Mouse (Mus musculus) kidney, postnatal 10 days (tissue): ENCODE results near the gene Klk15.
"Not testable (repeated sequence)": the region's sequence is repeated elsewhere in the genome, so short reads cannot be mapped to it uniquely, and the experiment has no call there.

Source experiments
- DNase-seq: peaks from one replicate; pipeline ENCODE4 v3.0.0; 2021; ENCODE audit warnings: mixed read lengths

Gene Klk15

GRCm38 (mm10) chr7:43933440-43933839 is at the start of gene Klk15:
Klk15 (plus strand) TSS chr7:43933740.
- DNase-seq = no peak

GRCm38 (mm10) chr7:43891365-43891764 is 42.2 kb upstream of the Klk15 start:
- DNase-seq = no peak

DNA sequence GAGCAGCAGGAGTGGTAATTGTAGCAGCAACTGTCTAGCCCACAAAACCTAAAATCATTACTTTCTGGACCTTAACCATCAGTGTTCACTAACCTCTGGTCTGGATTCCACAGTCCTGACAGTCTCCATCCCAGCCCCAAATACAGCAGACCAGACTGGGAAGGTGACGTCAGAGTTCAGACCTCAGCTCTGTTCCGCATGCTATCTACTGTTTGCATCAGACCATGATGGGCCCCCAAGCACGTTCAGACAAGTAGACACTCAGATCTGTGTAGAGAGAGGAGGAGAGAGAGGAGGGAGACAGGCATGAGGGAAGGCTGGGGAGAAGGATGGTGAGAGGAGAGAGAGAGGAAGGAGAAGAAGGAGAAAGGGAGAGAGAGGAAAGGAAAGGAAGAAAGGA is 41.8 kb upstream of the Klk15 start:
- DNase-seq = no peak

DNA sequence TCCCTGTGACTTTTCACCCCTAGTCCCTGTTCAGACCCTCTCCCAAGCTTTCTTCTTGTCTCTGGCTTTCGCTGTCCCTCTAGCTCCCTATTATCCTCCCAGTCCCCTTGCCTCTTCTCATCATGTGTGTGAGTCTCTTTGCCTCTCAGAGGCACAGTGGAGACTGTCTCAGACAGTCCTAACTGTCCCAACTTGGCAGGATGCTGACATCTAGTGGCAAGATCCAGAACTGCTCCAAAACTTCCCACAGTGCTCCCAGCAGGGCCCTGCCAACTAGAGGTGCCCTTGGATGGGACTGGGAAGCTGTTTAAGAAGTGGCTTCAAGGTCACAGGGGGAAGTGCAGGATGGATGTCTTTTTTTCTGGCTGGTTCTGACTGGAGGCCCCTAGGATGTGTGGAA is 38.7 kb upstream of the Klk15 start:
- peak; percentile 91 for DNase-seq

- DNase-seq = peak; percentile 20
These were observed 18.7 kb upstream of the Klk15 start for GRCm38 (mm10) chr7:43914821-43915220.

- no peak for DNase-seq
These were observed 15.1 kb upstream of the Klk15 start for GRCm38 (mm10) chr7:43918426-43918825.

- DNase-seq = no peak
These were observed 14.7 kb upstream of the Klk15 start for GRCm38 (mm10) chr7:43918871-43919270.

GRCm38 (mm10) chr7:43919559-43920451 is 13.7 kb upstream of the Klk15 start:
- peak; percentile 82 for DNase-seq

DNA sequence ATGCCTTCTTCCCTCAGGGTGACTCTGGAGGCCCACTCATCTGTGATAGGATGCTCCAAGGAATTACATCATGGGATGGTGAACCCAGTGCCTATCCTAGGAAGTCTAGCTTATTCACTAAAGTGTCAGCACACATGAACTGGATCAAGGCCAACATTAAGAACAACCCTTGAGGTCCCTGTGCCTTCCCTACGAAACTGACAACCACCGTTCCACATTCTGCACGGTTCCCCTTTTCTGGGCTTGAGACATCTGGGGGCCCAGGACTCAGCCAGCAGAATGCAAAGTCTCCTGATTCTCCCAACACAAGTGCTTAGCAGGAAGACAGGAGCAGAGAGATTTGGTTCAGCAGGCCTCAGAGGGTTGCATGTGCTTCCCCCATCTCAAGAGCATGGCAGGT is 13.0 kb upstream of the Klk15 start:
- no peak for DNase-seq

DNA sequence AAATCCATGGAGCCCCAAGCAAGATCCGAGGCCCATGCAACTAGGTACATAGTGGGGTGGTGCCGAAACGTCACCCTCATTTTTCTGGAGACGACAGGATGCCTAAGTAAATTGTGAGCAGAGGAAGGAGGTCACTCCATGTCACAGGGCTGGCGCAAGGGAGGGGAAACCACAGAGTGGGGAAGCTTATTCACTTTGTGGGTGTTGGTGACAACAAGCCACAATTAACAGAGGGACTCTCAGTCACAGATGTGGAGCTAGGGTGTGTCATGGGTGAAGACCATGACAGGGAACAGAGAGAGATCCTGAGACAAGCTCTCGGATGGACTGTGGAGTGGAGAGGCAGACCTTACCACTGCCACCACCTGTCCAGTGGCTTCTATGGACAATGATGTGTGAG is 12.5 kb upstream of the Klk15 start:
- DNase-seq = no peak

DNA sequence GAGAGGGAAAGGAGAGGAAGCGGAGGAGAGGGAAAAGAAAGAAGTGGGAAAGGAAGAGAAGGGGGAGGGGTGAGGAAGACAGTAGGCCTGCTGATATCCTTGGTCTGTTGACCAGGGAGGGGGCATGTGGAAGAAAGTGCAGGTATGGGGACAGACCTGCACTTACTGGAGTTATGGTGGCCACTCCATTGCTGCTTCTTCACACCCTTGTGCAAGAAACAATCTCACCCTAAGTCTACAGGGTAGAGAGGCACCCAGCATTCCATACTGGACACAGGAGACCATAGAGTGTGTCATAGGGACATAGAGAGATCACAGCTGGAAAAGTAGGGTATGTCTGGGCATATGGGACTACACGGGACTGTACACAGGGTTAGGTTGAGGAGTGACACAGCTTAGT is 11.6 kb upstream of the Klk15 start:
- no peak for DNase-seq

DNA sequence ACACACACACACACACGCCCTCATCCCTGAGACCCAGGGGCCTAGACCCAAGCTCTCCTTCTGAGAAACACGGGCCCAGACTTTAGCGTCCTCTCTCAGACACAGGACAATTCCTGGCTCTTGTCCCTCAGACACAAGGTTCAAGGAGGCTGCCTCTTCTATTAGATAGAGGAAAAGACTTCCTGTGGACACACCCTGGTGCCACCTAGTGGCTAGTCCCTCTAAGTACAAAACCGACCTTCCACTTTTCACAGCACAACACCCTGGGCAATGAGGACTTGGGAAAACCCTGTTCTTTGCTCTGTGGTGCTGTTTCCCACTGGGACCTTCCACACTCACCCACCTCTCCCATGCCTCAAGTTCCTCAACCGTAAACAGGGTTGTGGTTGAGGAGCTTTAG is 7.6 kb upstream of the Klk15 start:
- no peak for DNase-seq

DNA sequence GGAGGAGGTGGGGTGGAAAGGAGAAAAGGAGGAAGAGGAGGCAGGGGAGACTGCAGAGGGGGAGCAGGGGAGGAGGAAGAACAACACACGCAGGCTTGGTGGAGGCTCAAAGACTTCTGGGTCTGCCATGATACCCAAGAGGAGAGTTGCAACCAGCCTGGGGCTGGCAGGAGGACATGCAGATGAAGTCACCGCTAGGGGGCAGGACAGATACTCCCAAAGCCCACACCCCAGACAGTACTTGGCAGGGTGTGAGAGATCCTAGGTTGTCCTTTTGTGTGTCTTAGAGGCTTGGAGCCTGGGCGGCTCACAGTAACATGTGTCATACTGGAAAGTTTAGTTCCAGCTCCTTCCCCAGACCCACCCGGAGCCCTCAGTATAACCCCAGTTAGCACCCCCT is 5.0 kb upstream of the Klk15 start:
- peak; percentile 53 for DNase-seq

DNA sequence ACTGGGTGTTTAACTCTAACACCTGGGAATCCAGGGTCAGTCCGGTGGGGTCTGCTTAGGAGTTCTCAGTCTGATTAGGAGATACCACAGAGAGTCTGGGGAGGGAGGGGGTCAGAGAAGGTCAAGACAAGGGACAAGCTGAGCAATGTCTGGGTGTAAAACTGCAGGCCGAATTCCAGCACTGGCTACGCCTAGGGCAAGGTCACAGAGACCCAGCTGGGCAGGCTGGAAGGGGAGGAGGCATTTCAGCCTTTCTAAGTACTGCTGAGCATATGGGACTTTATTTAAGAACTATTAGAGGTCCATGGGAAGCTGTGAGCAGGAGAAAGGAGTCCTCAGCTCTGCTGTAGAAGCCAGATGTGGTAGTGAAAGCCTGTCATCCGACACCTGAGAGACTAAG is 1.2 kb upstream of the Klk15 start:
- DNase-seq = no peak

- DNase-seq = peak; percentile 42
These were observed 1.2 kb downstream of the Klk15 start for GRCm38 (mm10) chr7:43934747-43935146.

- no peak for DNase-seq
These were observed 3.0 kb downstream of the Klk15 start for GRCm38 (mm10) chr7:43936551-43936950.

- DNase-seq = not testable (repeated sequence)
These were observed 8.8 kb downstream of the Klk15 start for GRCm38 (mm10) chr7:43942293-43942692.

DNA sequence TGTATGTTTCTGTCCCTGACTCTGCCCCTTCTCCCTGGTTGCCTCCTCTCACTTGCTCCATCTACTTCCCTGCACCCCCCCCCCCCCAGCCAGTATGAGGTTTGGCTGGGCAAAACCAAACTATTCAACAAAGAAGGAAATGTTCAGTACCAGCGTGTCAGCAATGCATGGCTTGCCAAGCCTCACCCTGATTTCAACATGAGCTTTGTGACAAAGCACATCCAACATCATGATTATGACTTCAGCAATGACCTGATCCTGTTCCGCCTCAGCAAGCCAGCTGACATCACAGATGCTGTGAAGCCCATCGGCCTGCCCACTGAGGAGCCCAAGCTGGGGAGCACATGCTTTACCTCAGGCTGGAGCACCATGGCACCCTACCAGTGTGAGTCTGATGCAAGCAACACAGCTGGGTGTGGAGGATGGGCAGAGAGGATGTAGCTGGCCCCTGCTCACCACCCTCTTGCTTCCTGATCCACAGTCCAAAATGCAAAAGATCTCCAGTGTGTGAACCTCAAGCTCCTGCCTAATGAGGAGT is 11.3 kb downstream of the Klk15 start:
- DNase-seq = no peak

DNA sequence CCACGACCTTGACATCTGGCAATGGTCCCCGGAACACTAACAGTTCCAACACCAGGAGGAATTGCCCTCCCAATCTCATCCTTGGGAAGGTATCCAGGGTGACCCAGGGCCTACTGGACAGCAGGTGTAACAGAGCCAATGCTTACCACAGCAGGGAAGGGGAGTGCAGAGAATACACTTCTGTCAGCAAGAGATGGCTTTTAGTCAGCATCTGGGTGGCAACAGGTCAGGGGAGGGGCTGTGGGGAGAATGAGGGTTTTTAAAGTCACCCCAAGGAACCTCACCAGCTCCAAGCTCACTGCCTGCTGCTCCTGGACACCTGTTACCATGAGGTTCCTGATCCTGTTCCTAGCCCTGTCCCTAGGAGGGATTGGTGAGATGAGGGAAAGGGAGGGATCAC is 16.8 kb downstream of the Klk15 start, which contains the start of gene Klk1b8:
Klk1b8 (plus strand) TSS at position 301 of the 400 bp plus-strand sequence.
- DNase-seq = no peak

DNA sequence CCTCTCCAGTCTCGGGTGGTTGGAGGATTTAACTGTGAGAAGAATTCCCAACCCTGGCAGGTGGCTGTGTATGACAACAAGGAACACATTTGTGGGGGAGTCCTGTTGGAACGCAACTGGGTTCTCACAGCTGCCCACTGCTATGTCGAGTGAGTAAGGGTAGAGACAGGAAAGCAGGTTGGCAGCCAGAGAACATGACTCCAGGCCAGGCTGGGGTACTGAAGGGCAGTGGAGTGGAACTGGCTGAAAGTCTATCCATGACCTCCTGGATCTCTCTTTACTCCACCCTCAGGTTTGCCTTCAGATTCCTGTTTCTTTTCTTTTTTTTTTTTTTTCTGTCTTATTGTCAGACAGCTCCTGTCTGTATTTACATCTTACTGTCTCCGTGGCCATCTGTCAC is 19.2 kb downstream of the Klk15 start:
- peak; percentile 22 for DNase-seq

DNA sequence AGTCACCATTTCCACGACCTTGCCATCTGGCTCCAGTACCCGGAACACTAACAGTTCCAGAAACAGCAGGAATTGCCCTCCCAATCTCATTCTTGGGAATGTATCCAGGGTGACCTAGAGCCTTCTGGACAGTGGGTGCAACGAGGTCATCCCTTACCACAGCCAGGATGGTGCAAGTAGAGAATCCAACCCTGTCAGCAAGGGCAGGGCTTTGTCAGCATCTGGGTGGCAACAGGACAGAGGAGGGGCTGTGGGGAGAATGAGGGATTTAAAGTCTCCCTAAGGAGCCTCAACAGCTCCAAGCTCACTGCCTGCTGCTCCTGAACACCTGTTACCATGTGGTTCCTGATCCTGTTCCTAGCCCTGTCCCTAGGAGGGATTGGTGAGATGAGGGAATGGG is 32.9 kb downstream of the Klk15 start, which contains the start of gene Klk1b1:
Klk1b1 (plus strand) TSS at position 301 of the 400 bp plus-strand sequence.
- no peak for DNase-seq

- no peak for DNase-seq
These were observed 33.5 kb downstream of the Klk15 start for GRCm38 (mm10) chr7:43967058-43967457.

DNA sequence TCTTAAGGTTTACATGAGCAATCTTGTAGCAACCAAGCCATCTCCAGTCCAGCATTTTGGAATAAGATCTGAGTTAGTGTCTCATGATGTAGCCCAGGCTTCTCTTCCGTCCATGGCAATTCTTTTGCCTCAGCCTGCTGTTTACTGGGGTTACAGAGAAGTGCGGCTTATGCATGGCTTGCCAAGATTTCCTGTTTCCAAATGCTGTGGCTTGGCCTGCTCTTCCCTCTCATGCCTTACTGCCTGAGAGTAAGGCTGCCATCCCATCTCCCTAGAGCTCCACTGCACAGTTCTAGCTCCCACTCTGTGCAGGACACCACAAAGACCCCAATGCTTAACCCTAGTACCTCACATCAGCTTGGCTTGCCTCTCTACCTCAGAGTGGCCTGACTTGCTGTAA is 34.1 kb downstream of the Klk15 start:
- no peak for DNase-seq

- DNase-seq = not testable (repeated sequence)
These were observed 42.2 kb downstream of the Klk15 start, which contains the start of gene Klk1b9 for GRCm38 (mm10) chr7:43975761-43976160. Klk1b9 (plus strand) TSS chr7:43976061.
